24 mouse cellular contexts compared by ENCODE assay signal in the genomic region with DNA sequence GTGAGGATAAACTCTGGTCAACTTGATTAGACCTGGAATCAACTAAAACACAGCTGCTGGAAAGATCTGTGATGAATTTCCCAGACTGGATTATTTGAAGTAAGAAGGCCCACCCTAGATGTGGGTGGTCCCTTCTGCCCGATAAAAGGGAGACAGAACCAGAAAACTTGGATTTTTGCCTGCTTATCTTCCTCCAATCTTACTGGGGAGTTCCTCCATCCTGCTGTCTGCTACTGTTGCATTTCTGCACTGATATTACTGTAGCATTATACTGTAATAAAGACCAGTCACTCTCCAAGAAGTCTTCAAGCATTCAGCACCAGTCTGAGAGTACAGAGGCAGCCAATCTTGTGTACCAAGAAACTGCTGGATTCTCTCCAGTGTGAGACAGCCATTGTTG. TPM values are rescaled to one million over a fixed set of nuclear protein-coding genes. Genes with fewer than 3 reads are reported as not detected.
DNase-seq lines count a peak whose midpoint lies in the region; ATAC-seq and TF ChIP-seq lines count a peak whose summit lies in the region.
"Had no signal": no experiment of that assay in that cellular context is flagged by ENCODE, and none has a peak within 500 bp of the region (broad histone marks: within the 10 kb centered on the region; RNA-seq: fewer than 3 reads in every experiment).

No protein-coding gene starts in this region.

- peaks cover 21% of the 10 kb centered on the region; the same call in 1 of the 2 replicates for H3K4me1 ChIP-seq in liver, adult 2 months (ENCODE audit: control insufficient read depth, insufficient read depth, low read length)
- peaks cover 3% of the 10 kb centered on the region; the same call in 1 of the 2 replicates for H3K4me1 ChIP-seq in liver, embryonic 11.5 days (replicated peaks; ENCODE audit: control insufficient read depth, insufficient read depth, low read length)
- no peaks in the 10 kb centered on the region for H3K4me1 ChIP-seq in lung, embryonic 14.5 days (ENCODE audit: insufficient read depth)
- H3K4me1 ChIP-seq in lung, adult 2 months (ENCODE audit: control insufficient read depth, insufficient read depth, low read length) = no peaks in the 10 kb centered on the region
- peaks cover 36 to 39% of the 10 kb centered on the region in 2 experiments for H3K4me1 ChIP-seq in MEL (ENCODE audit: control insufficient read depth in 1 of 2, insufficient read depth in 2 of 2, low read length in 2 of 2)
- H3K4me1 ChIP-seq in forebrain, embryonic 12.5 days = no peaks in the 10 kb centered on the region

- no peak for TF ChIP-seq RAD21 in MEL (IDR thresholded peaks at IDR 0.05; ENCODE audit: low read depth, low read length)

- no peak for ATAC-seq in liver, embryonic 11.5 days (replicated peaks; ENCODE audit: low FRiP score)
- no peak for ATAC-seq in lung, embryonic 14.5 days (ENCODE audit: insufficient read depth)
- ATAC-seq in megakaryocyte-erythroid progenitor cell, adult 5-6 weeks (replicated peaks; ENCODE audit: low FRiP score, low TSS enrichment, poor library complexity, severe bottlenecking) = 0 out of 2 replicates have a peak, but pooled peaks have one; percentile 2
- no peak for ATAC-seq in forebrain, embryonic 12.5 days (ENCODE audit: low FRiP score)
- ATAC-seq: activated CD4-positive, CD25-positive, alpha-beta regulatory T cell, adult 4 months; CD4-positive, CD25-positive, alpha-beta regulatory T cell, adult 4 months; Patski had no signal

- H3K27ac ChIP-seq in liver, adult 2 months (replicated peaks; ENCODE audit: insufficient read depth, low read depth, low read length) = peak overlapping the region; percentile 96
- H3K27ac ChIP-seq in liver, embryonic 11.5 days (ENCODE audit: low read depth, low read length) = no peak overlapping the region
- no peak overlapping the region for H3K27ac ChIP-seq in lung, embryonic 14.5 days (ENCODE audit: low read depth)
- H3K27ac ChIP-seq in MEL (ENCODE audit: control insufficient read depth, low read depth, low read length) = peak overlapping the region; percentile 53
- H3K27ac ChIP-seq in forebrain, embryonic 12.5 days = no peak overlapping the region

- H3K36me3 ChIP-seq in liver, adult 2 months (ENCODE audit: control insufficient read depth, insufficient read depth, low read length) = no peaks in the 10 kb centered on the region
- H3K36me3 ChIP-seq in liver, embryonic 11.5 days (ENCODE audit: control insufficient read depth, insufficient read depth, low read length) = no peaks in the 10 kb centered on the region
- H3K36me3 ChIP-seq in lung, embryonic 14.5 days (ENCODE audit: insufficient read depth) = no peaks in the 10 kb centered on the region
- peaks cover 0 to 41% of the 10 kb centered on the region in 2 experiments; a peak in 2 of 4 replicates for H3K36me3 ChIP-seq in MEL (ENCODE audit: control insufficient read depth in 1 of 2, insufficient read depth in 2 of 2, low read length in 2 of 2)
- no peaks in the 10 kb centered on the region for H3K36me3 ChIP-seq in forebrain, embryonic 12.5 days (replicated peaks)

- TF ChIP-seq POLR2A in liver, adult 2 months (IDR thresholded peaks at IDR 0.05; ENCODE audit: extremely low read depth, insufficient read depth, low read length) = no peak
- TF ChIP-seq POLR2A in lung, adult 2 months (IDR thresholded peaks at IDR 0.05; ENCODE audit: borderline replicate concordance, extremely low read depth, low read depth, low read length) = no peak
- TF ChIP-seq POLR2A in MEL (IDR thresholded peaks at IDR 0.05; ENCODE audit: control insufficient read depth in 1 of 2, insufficient read depth in 1 of 2, low read depth in 1 of 2, low read length in 2 of 2, poor library complexity in 1 of 2) = no peak

- H3K9ac ChIP-seq in liver, adult 2 months (ENCODE audit: low read depth, low read length) = no peak overlapping the region; the same call in 1 of the 2 replicates
- no peak overlapping the region for H3K9ac ChIP-seq in liver, embryonic 11.5 days (ENCODE audit: low read depth, low read length)
- no peak overlapping the region for H3K9ac ChIP-seq in lung, embryonic 14.5 days
- H3K9ac ChIP-seq in MEL (ENCODE audit: control insufficient read depth, low read depth, low read length, poor library complexity, severe bottlenecking) = no peak overlapping the region
- H3K9ac ChIP-seq in forebrain, embryonic 12.5 days = no peak overlapping the region

- H3K9me3 ChIP-seq in liver, embryonic 11.5 days (ENCODE audit: control insufficient read depth, low read length) = no peaks in the 10 kb centered on the region
- no peaks in the 10 kb centered on the region for H3K9me3 ChIP-seq in lung, embryonic 14.5 days (ENCODE audit: low read depth, low read length)
- no peaks in the 10 kb centered on the region for H3K9me3 ChIP-seq in MEL (replicated peaks; ENCODE audit: insufficient read depth, low read length)
- no peaks in the 10 kb centered on the region for H3K9me3 ChIP-seq in forebrain, embryonic 12.5 days
- H3K9me3 ChIP-seq: G1E had no signal

- H3K27me3 ChIP-seq in liver, adult 2 months (ENCODE audit: control insufficient read depth, insufficient read depth, low read length) = no peaks in the 10 kb centered on the region
- H3K27me3 ChIP-seq in liver, embryonic 11.5 days (replicated peaks; ENCODE audit: control insufficient read depth, insufficient read depth, low read length) = no peaks in the 10 kb centered on the region
- H3K27me3 ChIP-seq in lung, embryonic 14.5 days (ENCODE audit: insufficient read depth, low read length) = no peaks in the 10 kb centered on the region
- no peaks in the 10 kb centered on the region for H3K27me3 ChIP-seq in MEL (ENCODE audit: control insufficient read depth in 1 of 2, insufficient read depth in 2 of 2, low read length in 2 of 2)
- H3K27me3 ChIP-seq in forebrain, embryonic 12.5 days = no peaks in the 10 kb centered on the region
- H3K27me3 ChIP-seq: CH12.LX, Patski had no signal

- DNase-seq in liver, adult 2 months (ENCODE audit: extremely low read depth, low read depth, low spot score) = no peak
- DNase-seq in liver, embryonic 11.5 days (ENCODE audit: low spot score) = no peak
- peak; percentile 50 for DNase-seq in lung, embryonic 14.5 days
- no peak for DNase-seq in lung, adult 2 months
- peak; percentile 49 for DNase-seq in MEL (ENCODE audit: low read depth, low spot score)
- no peak for DNase-seq in kidney, postnatal 4 days
- DNase-seq: adrenal gland, adult 2 months; adrenal gland, adult 8-10 months; adrenal gland, postnatal 10 days; adrenal gland, postnatal 14 days; adrenal gland, postnatal 25 days; adrenal gland, postnatal 36 days; B cell, adult 2 months; cerebellum, adult 11 months; cerebellum, adult 11-12 months; cerebellum, adult 18-20 months had no signal

- 58% methylated on average over 1 of the region's 1 CpGs for WGBS in liver, adult 2 months
- 64% methylated on average over 1 of the region's 1 CpGs for WGBS in liver, embryonic 11.5 days
- 40% methylated on average over 1 of the region's 1 CpGs for WGBS in lung, embryonic 14.5 days
- WGBS in lung, adult 2 months = 19% methylated on average over 1 of the region's 1 CpGs
- 96% methylated on average over 1 of the region's 1 CpGs for WGBS in forebrain, embryonic 12.5 days

- peak; percentile 53 to 70; a peak in 3 of 4 replicates for TF ChIP-seq EP300 in MEL (IDR thresholded peaks at IDR 0.05; ENCODE audit: low read depth in 1 of 2, low read length in 2 of 2)

- H3K4me2 ChIP-seq in liver, embryonic 11.5 days = no peak overlapping the region
- H3K4me2 ChIP-seq in lung, embryonic 14.5 days = no peak overlapping the region
- no peak overlapping the region for H3K4me2 ChIP-seq in forebrain, embryonic 12.5 days

- H3K79me2 ChIP-seq in liver, adult 2 months (ENCODE audit: control insufficient read depth, insufficient read depth, low read length) = no peaks in the 10 kb centered on the region
- no peaks in the 10 kb centered on the region for H3K79me2 ChIP-seq in MEL (ENCODE audit: control insufficient read depth, insufficient read depth, low read length, poor library complexity)

- TF ChIP-seq CTCF in liver, adult 2 months (IDR thresholded peaks at IDR 0.05; ENCODE audit: low read depth, low read length) = no peak
- no peak for TF ChIP-seq CTCF in lung, embryonic 14.5 days (IDR thresholded peaks at IDR 0.05; ENCODE audit: low read depth)
- TF ChIP-seq CTCF in lung, adult 2 months (IDR thresholded peaks at IDR 0.05; ENCODE audit: insufficient read depth, low read length) = no peak
- no peak for TF ChIP-seq CTCF in MEL (IDR thresholded peaks at IDR 0.05 in 2 of 3, conservative IDR thresholded peaks at IDR 0.05 in 1 of 3; ENCODE audit: control insufficient read depth in 1 of 3, insufficient read depth in 1 of 3, low read depth in 2 of 3, low read length in 3 of 3, poor library complexity in 1 of 3, severe bottlenecking in 1 of 3)

- H3K4me3 ChIP-seq in liver, adult 2 months (ENCODE audit: insufficient read depth, low read depth, low read length) = no peak overlapping the region
- H3K4me3 ChIP-seq in liver, embryonic 11.5 days (ENCODE audit: low read depth, low read length) = no peak overlapping the region
- no peak overlapping the region for H3K4me3 ChIP-seq in lung, embryonic 14.5 days (ENCODE audit: low read depth, low read length)
- no peak overlapping the region for H3K4me3 ChIP-seq in lung, adult 2 months (replicated peaks; ENCODE audit: extremely low read depth, low read depth, low read length)
- H3K4me3 ChIP-seq in MEL (ENCODE audit: control insufficient read depth in 1 of 2, insufficient read depth in 1 of 2, low read depth in 2 of 2, low read length in 2 of 2) = no peak overlapping the region
- no peak overlapping the region for H3K4me3 ChIP-seq in forebrain, embryonic 12.5 days (replicated peaks)

RNA-seq across cellular contexts. Expression of gene Csrp3, which starts 10.4 kb away (rescaled TPM):
- 16.8 and 44.6 TPM in 2 replicates for total RNA-seq in liver, adult 2 months (2014; rRNA removed)
- 10.9 and 11.4 TPM in 2 replicates for polyA plus RNA-seq in liver, adult 2 months (2012; rRNA removed)
- 5.1 and 14.4 TPM in 2 replicates for polyA plus RNA-seq in liver, embryonic 11.5 days (2014; fragmentation: Nextera tagmentation; extraction: Ambion mirVana)
- 1.9 and 31.7 TPM in 2 replicates for polyA plus RNA-seq in lung, embryonic 14.5 days (2014; fragmentation: Nextera tagmentation; extraction: Ambion mirVana)
- polyA plus RNA-seq in lung, adult 2 months (2012; rRNA removed) = 8.8 and 38.0 TPM in 2 replicates
- total RNA-seq in MEL (2012; rRNA removed) = 0.81 TPM in 1 of 2 replicates, not detected in the other
- under 1 TPM in 1 of 2 experiments, not detected in 1; 0.17 TPM for polyA plus RNA-seq in MEL (2012; ENCODE audit: insufficient read depth in 1 of 2, insufficient read length in 2 of 2, low read depth in 1 of 2, low replicate concordance in 2 of 2, missing spikeins in 1 of 2)
- 3.9 and 16.2 TPM in 2 replicates for total RNA-seq in megakaryocyte-erythroid progenitor cell, adult 5-6 weeks (2014; fragmentation: Nextera tagmentation)
- 33.1 and 36.2 TPM in 2 replicates for total RNA-seq in megakaryocyte-erythroid progenitor cell, adult 5-6 weeks (2017)
- 0.37 and 0.38 TPM in 2 replicates for polyA plus RNA-seq in forebrain, embryonic 12.5 days (2016; fragmentation: Nextera tagmentation; extraction: Ambion mirVana)
- total RNA-seq: adrenal gland, adult 2 months; adrenal gland, adult 8-10 months; adrenal gland, postnatal 25 days; adrenal gland, postnatal 36 days; G1E had no signal
- polyA plus RNA-seq: activated CD4-positive, CD25-positive, alpha-beta regulatory T cell, adult 4 months; adrenal gland, adult 2 months; brain, embryonic 14.5 days; CD4-positive, CD25-positive, alpha-beta regulatory T cell, adult 4 months; G1E; Patski had no signal

RNA-seq across cellular contexts. Expression of gene E2f8, which starts 23.1 kb away (rescaled TPM):
- total RNA-seq in liver, adult 2 months (2014; rRNA removed) = 0.83 and 1.1 TPM in 2 replicates
- 1.3 and 2.6 TPM in 2 replicates for polyA plus RNA-seq in liver, adult 2 months (2012; rRNA removed)
- 37.2 and 37.8 TPM in 2 replicates for polyA plus RNA-seq in liver, embryonic 11.5 days (2014; fragmentation: Nextera tagmentation; extraction: Ambion mirVana)
- 26.0 and 27.8 TPM in 2 replicates for polyA plus RNA-seq in lung, embryonic 14.5 days (2014; fragmentation: Nextera tagmentation; extraction: Ambion mirVana)
- 0.41 and 0.90 TPM in 2 replicates for polyA plus RNA-seq in lung, adult 2 months (2012; rRNA removed)
- 8.9 and 9.7 TPM in 2 replicates for total RNA-seq in MEL (2012; rRNA removed)
- polyA plus RNA-seq in MEL (2012; ENCODE audit: insufficient read depth in 1 of 2, insufficient read length in 2 of 2, low read depth in 1 of 2, low replicate concordance in 2 of 2, missing spikeins in 1 of 2) = 10 to 100 TPM; 39.3 to 49.4 TPM
- 109 and 163 TPM in 2 replicates for total RNA-seq in megakaryocyte-erythroid progenitor cell, adult 5-6 weeks (2014; fragmentation: Nextera tagmentation)
- total RNA-seq in megakaryocyte-erythroid progenitor cell, adult 5-6 weeks (2017) = 35.9 and 44.5 TPM in 2 replicates
- 19.1 and 20.9 TPM in 2 replicates for polyA plus RNA-seq in forebrain, embryonic 12.5 days (2016; fragmentation: Nextera tagmentation; extraction: Ambion mirVana)

RNA-seq across cellular contexts. Expression of gene Nav2, which starts 50.3 kb away (rescaled TPM):
- 11.1 and 25.3 TPM in 2 replicates for total RNA-seq in liver, adult 2 months (2014; rRNA removed)
- 17.6 and 18.4 TPM in 2 replicates for polyA plus RNA-seq in liver, adult 2 months (2012; rRNA removed)
- polyA plus RNA-seq in liver, embryonic 11.5 days (2014; fragmentation: Nextera tagmentation; extraction: Ambion mirVana) = 6.2 TPM in 2 replicates
- 19.7 and 20.2 TPM in 2 replicates for polyA plus RNA-seq in lung, embryonic 14.5 days (2014; fragmentation: Nextera tagmentation; extraction: Ambion mirVana)
- 23.9 and 33.9 TPM in 2 replicates for polyA plus RNA-seq in lung, adult 2 months (2012; rRNA removed)
- 2.0 and 2.2 TPM in 2 replicates for total RNA-seq in MEL (2012; rRNA removed)
- polyA plus RNA-seq in MEL (2012; ENCODE audit: insufficient read depth in 1 of 2, insufficient read length in 2 of 2, low read depth in 1 of 2, low replicate concordance in 2 of 2, missing spikeins in 1 of 2) = 1 to 10 TPM in 1 of 2 experiments, not detected in 1; 2.7 TPM
- 1.4 and 2.6 TPM in 2 replicates for total RNA-seq in megakaryocyte-erythroid progenitor cell, adult 5-6 weeks (2014; fragmentation: Nextera tagmentation)
- total RNA-seq in megakaryocyte-erythroid progenitor cell, adult 5-6 weeks (2017) = 1.4 and 1.5 TPM in 2 replicates
- 8.1 and 10.9 TPM in 2 replicates for polyA plus RNA-seq in forebrain, embryonic 12.5 days (2016; fragmentation: Nextera tagmentation; extraction: Ambion mirVana)
- polyA plus RNA-seq: G1E had no signal

Comparison
In these comparisons a context has a peak if more than half of its experiments do, and no peak if none do; other contexts are left out.
1. DNase-seq: peak in lung, embryonic 14.5 days (single experiment) and MEL (single experiment); none in liver, adult 2 months (single experiment), liver, embryonic 11.5 days (single experiment), lung, adult 2 months (single experiment) and kidney, postnatal 4 days (0 of 2).
2. H3K27ac ChIP-seq: peak in liver, adult 2 months (single experiment) and MEL (single experiment); none in liver, embryonic 11.5 days (single experiment), lung, embryonic 14.5 days (single experiment) and forebrain, embryonic 12.5 days (single experiment).